Mouse (Mus musculus): Measurements from ENCODE around the gene Morc1.

Gene Morc1

GRCm38 (mm10) chr16:48431027-48431426 lies at the start of gene Morc1:
Gene Morc1 (plus strand): TSS chr16:48431237.
- peak; percentile 55 for DNase-seq

GRCm38 (mm10) chr16:48383582-48384257 lies 47.3 kb upstream of the Morc1 start:
- no peak for DNase-seq

- DNase-seq: no peak
Observed at GRCm38 (mm10) chr16:48386982-48387381, 44.1 kb upstream of the Morc1 start.

- DNase-seq: no peak
Observed at GRCm38 (mm10) chr16:48395278-48395677, 35.8 kb upstream of the Morc1 start.

- no peak for DNase-seq
Observed at GRCm38 (mm10) chr16:48402963-48403362, 28.1 kb upstream of the Morc1 start.

- no peak for DNase-seq
Observed at GRCm38 (mm10) chr16:48403423-48403822, 27.6 kb upstream of the Morc1 start.

GRCm38 (mm10) chr16:48404009-48404408 lies 27.0 kb upstream of the Morc1 start:
- no peak for DNase-seq

GRCm38 (mm10) chr16:48405674-48406403 lies 25.2 kb upstream of the Morc1 start:
- no peak for DNase-seq

- no peak for DNase-seq
Observed at GRCm38 (mm10) chr16:48409580-48409979, 21.5 kb upstream of the Morc1 start.

GRCm38 (mm10) chr16:48410125-48410524 lies 20.9 kb upstream of the Morc1 start:
- no peak for DNase-seq

GRCm38 (mm10) chr16:48412246-48412645 lies 18.8 kb upstream of the Morc1 start, which contains the start of gene Gm5485:
Gene Gm5485 (minus strand): TSS chr16:48412416.
- no peak for DNase-seq

GRCm38 (mm10) chr16:48418557-48418956 lies 12.5 kb upstream of the Morc1 start:
- DNase-seq: no peak

GRCm38 (mm10) chr16:48419035-48419434 lies 12.0 kb upstream of the Morc1 start:
- DNase-seq: no peak

- DNase-seq: no peak
Observed at GRCm38 (mm10) chr16:48422501-48422900, 8.5 kb upstream of the Morc1 start.

GRCm38 (mm10) chr16:48424069-48424468 lies 7.0 kb upstream of the Morc1 start:
- DNase-seq: no peak

- DNase-seq: no peak
Observed at GRCm38 (mm10) chr16:48429427-48429826, 1.6 kb upstream of the Morc1 start.

GRCm38 (mm10) chr16:48435454-48435853 lies 4.4 kb downstream of the Morc1 start:
- no peak for DNase-seq

GRCm38 (mm10) chr16:48437476-48437875 lies 6.4 kb downstream of the Morc1 start:
- no peak for DNase-seq

GRCm38 (mm10) chr16:48444589-48444988 lies 13.6 kb downstream of the Morc1 start:
- no peak for DNase-seq

- no peak for DNase-seq
Observed at GRCm38 (mm10) chr16:48446161-48446925, 15.3 kb downstream of the Morc1 start.

GRCm38 (mm10) chr16:48453264-48453663 lies 22.2 kb downstream of the Morc1 start:
- no peak for DNase-seq

GRCm38 (mm10) chr16:48473396-48473795 lies 42.4 kb downstream of the Morc1 start:
- no peak for DNase-seq

All from thymus, postnatal 4 days (tissue).